Mouse (Mus musculus) ES-E14 (cell line): ENCODE data around the gene Ndufb5. TPM values are rescaled to one million over a fixed set of nuclear protein-coding genes. Genes with fewer than 3 reads are reported as not detected.
A peak's percentile ranks its signal among the peaks of the same experiment; 100 is the strongest.

Source experiments
- DNase-seq: peaks from one replicate; pipeline ENCODE4 v3.0.0-alpha.2; 2013; ENCODE audit warnings: low read depth, low spot score
- H3K27ac ChIP-seq: 2 replicates; pipeline ENCODE4 v1.5.1; 2012; ENCODE audit warnings: low read depth, mild to moderate bottlenecking, low read length, moderate library complexity, mixed read lengths; ENCODE audit not compliant: poor library complexity, insufficient read depth, severe bottlenecking
- H3K36me3 ChIP-seq: 2 replicates; pipeline ENCODE4 v1.6.1; 2012; ENCODE audit warnings: mild to moderate bottlenecking, low read length, moderate library complexity, mixed read lengths; ENCODE audit not compliant: control insufficient read depth, poor library complexity, insufficient read depth, severe bottlenecking
- H3K4me1 ChIP-seq, 2 experiments: fragments of 150-350 bp in 1 of 2; sonication (generic) in 1 of 2; 2 replicates each; pipeline ENCODE4 v1.6.1; 2012; ENCODE audit warnings: low read length in 2 of 2, mild to moderate bottlenecking in 1 of 2, mixed read lengths in 1 of 2; ENCODE audit not compliant: control insufficient read depth in 2 of 2, insufficient read depth in 2 of 2, poor library complexity in 1 of 2
- H3K4me3 ChIP-seq, 2 experiments: fragments of 150-350 bp in 1 of 2; sonication (generic) in 1 of 2; 2 replicates each; pipeline ENCODE4 v1.5.1; 2012; ENCODE audit warnings: low read length in 2 of 2, low read depth in 1 of 2, mild to moderate bottlenecking in 1 of 2, mixed read lengths in 1 of 2; ENCODE audit not compliant: insufficient read depth in 1 of 2, poor library complexity in 1 of 2, severe bottlenecking in 1 of 2
- H3K9ac ChIP-seq: 2 replicates; pipeline ENCODE4 v1.6.1; 2012; ENCODE audit warnings: low read depth, mild to moderate bottlenecking, low read length, mixed read lengths; ENCODE audit not compliant: poor library complexity, insufficient read depth, severe bottlenecking
- H3K9me3 ChIP-seq: fragments of 150-350 bp; sonication (generic); 2 replicates; pipeline ENCODE4 v1.6.1; 2012; ENCODE audit warnings: low read depth, mild to moderate bottlenecking, low read length; ENCODE audit not compliant: control insufficient read depth, insufficient read depth
- CHD2 ChIP-seq: IDR thresholded peaks from 2 replicates; pipeline ENCODE4 v1.6.1; 2014; ENCODE audit warnings: mild to moderate bottlenecking, low read depth, low read length, inconsistent platforms
- HCFC1 ChIP-seq: IDR thresholded peaks from 2 replicates; pipeline ENCODE4 v1.6.1; 2012; ENCODE audit warnings: low read length, inconsistent platforms, borderline replicate concordance; ENCODE audit not compliant: insufficient read depth
- MAFK ChIP-seq: IDR thresholded peaks from 2 replicates; pipeline ENCODE4 v1.6.1; 2014; ENCODE audit warnings: mild to moderate bottlenecking, low read depth, low read length, inconsistent platforms; ENCODE audit not compliant: insufficient read depth
- ZC3H11A ChIP-seq: IDR thresholded peaks from 2 replicates; pipeline ENCODE4 v1.6.1; 2012; ENCODE audit warnings: low read depth, mild to moderate bottlenecking, inconsistent platforms, low read length, borderline replicate concordance
- ZNF384 ChIP-seq: IDR thresholded peaks from 2 replicates; pipeline ENCODE4 v1.6.1; 2012; ENCODE audit warnings: low read depth, low read length, inconsistent platforms
- in situ Hi-C, 2 experiments: fragments of 600-800 bp; cut with MboI; formaldehyde crosslinking; loops; one replicate each; pipeline ENCODE4 v1.15.1; 2025; ENCODE audit warnings: low sequenced_read_pairs in 2 of 2, inconsistent platforms in 1 of 2; ENCODE audit not compliant: unreplicated experiment in 2 of 2
- total RNA-seq: library from RNA; depleted of rRNA; stranded (reverse); fragments of 300-350 nt; gene quantifications from 2 replicates; pipeline ENCODE4 v1.2.3, GENCODE M21; 2012

Gene Ndufb5
- total RNA-seq, 1 experiment, result 199 TPM

GRCm38 (mm10) chr3:32749820-32750579 is 13.2 kb downstream of the Ndufb5 start:
- Histone ChIP-seq H3K4me3 (no peak overlapping the region), H3K9ac (no peak overlapping the region), H3K27ac (no peak overlapping the region), H3K4me1 (peaks cover 6 to 10% of the 10 kb centered on the region in 2 experiments; a peak in 2 of 4 replicates), H3K36me3 (peaks cover 44% of the 10 kb centered on the region), H3K9me3 (no peaks in the 10 kb centered on the region)
- in situ Hi-C loops, result no loop called here
- no peak for TF ChIP-seq ZNF384
- no peak for TF ChIP-seq HCFC1
- no peak for TF ChIP-seq CHD2
- TF ChIP-seq ZC3H11A, result no peak
- TF ChIP-seq MAFK, result peak; percentile 55; the same call in 1 of the 2 replicates
- DNase-seq, result no peak

DNA sequence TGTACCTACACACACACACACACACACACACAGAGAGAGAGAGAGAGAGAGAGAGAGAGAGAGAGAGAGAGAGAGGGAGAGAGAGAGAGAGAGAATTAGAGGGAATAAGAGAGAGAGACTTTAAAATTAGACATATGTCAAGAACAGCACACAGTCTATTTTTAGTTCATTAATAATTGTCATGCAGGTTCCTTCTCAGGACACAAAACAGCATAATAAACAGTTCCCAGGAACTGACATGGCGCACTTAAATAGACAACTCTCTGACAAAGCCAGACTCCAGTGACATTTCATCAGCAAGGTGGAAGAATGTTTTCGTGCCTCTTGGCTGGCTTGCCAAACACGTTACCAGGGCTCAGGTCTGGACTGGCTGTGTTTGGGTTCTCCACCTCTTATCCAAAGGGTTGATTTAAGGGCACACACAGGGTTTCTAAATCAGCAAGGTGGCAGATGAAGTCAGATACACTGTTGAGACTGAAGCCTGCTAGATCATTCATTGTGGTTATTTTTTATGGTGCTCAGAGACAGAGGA is 17.7 kb downstream of the Ndufb5 start:
- H3K9ac ChIP-seq, result no peak overlapping the region
- TF ChIP-seq MAFK, result no peak
- no peak for TF ChIP-seq ZC3H11A
- no peak overlapping the region for H3K4me3 ChIP-seq
- peaks cover 5 to 13% of the 10 kb centered on the region in 2 experiments; a peak in 3 of 4 replicates for H3K4me1 ChIP-seq
- H3K36me3 ChIP-seq, result peaks cover 25% of the 10 kb centered on the region
- DNase-seq, result no peak
- in situ Hi-C loops, result no loop called here
- H3K27ac ChIP-seq, result no peak overlapping the region
- H3K9me3 ChIP-seq, result no peaks in the 10 kb centered on the region

DNA sequence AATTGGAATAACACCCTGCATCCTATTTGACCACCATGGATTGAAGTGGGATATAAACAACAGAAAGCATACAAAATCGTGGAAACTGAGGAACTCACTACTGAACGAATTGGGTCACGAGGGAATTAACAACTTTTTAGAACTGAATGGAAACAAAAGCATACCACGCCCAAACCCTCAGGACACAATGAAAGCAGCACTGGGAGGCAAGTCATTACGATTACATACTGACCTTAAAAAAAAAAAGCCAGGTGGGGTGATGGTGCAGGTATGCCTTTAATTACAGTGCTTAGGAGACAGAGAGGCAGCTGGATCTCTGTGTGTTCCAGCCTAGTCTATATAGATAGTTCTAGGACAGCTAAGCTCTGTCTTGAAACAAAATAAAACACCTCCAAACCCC is 22.4 kb downstream of the Ndufb5 start:
- no peak overlapping the region for H3K9ac ChIP-seq
- no peaks in the 10 kb centered on the region for H3K9me3 ChIP-seq
- TF ChIP-seq HCFC1, result no peak
- no peak for TF ChIP-seq ZC3H11A
- no peak for TF ChIP-seq MAFK
- peak; percentile 95 for TF ChIP-seq ZNF384
- 0 out of 2 replicates have a peak, but pooled peaks have one; percentile 15 for TF ChIP-seq CHD2
- in situ Hi-C loops, result no loop called here
- no peaks in the 10 kb centered on the region; the same call in 1 of the 2 replicates for H3K36me3 ChIP-seq
- peak overlapping the region; percentile 91; the same call in 1 of the 2 replicates for H3K27ac ChIP-seq
- H3K4me3 ChIP-seq, result peak overlapping the region in 1 of 2 experiments; percentile 14; a peak in 1 of 4 replicates
- H3K4me1 ChIP-seq, result peaks cover 6 to 10% of the 10 kb centered on the region in 2 experiments; a peak in 3 of 4 replicates
- DNase-seq, result peak; percentile 64

- no peak for TF ChIP-seq HCFC1
- no peak for TF ChIP-seq ZNF384
- no peak for TF ChIP-seq CHD2
- no peak for TF ChIP-seq MAFK
- no peak for TF ChIP-seq ZC3H11A
- in situ Hi-C loops, result no loop called here
- peak; percentile 45 for DNase-seq
These were observed 26.2 kb downstream of the Ndufb5 start for GRCm38 (mm10) chr3:32762962-32763361.

More at GRCm38 (mm10) chr3:32762962-32763361, 26.2 kb downstream of the Ndufb5 start:
- H3K4me1 ChIP-seq, result peaks cover 5 to 6% of the 10 kb centered on the region in 2 experiments; a peak in 3 of 4 replicates
- no peaks in the 10 kb centered on the region for H3K36me3 ChIP-seq
- peak overlapping the region; percentile 28 to 30; a peak in 1 of 4 replicates for H3K4me3 ChIP-seq
- H3K27ac ChIP-seq, result peak overlapping the region; percentile 26; the same call in 1 of the 2 replicates
- H3K9ac ChIP-seq, result no peak overlapping the region
- no peaks in the 10 kb centered on the region for H3K9me3 ChIP-seq
